Mouse (Mus musculus) hindbrain, embryonic 16.5 days (tissue): ENCODE data around the gene Grk3. TPM values are rescaled to one million over a fixed set of nuclear protein-coding genes. Genes with fewer than 3 reads are reported as not detected.

Source experiments
- ATAC-seq: fragments of 200-750 bp; cut with Nextera tagmentation; 2 replicates; pipeline ENCODE4 v1.8.0; 2017; ENCODE audit warnings: moderate TSS enrichment, moderate library complexity
- H3K27ac ChIP-seq: fragments of 300-500 bp; sonication (generic); 2 replicates; pipeline ENCODE4 v1.5.1; 2014; ENCODE audit warnings: low read depth, mild to moderate bottlenecking, control low read depth, low read length, moderate library complexity
- H3K27me3 ChIP-seq: fragments of 300-500 bp; sonication (generic); replicated peaks from 2 replicates; pipeline ENCODE4 v1.6.1; 2014; ENCODE audit warnings: low read length; ENCODE audit not compliant: control insufficient read depth, insufficient read depth
- H3K36me3 ChIP-seq: fragments of 300-500 bp; sonication (generic); 2 replicates; pipeline ENCODE4 v1.6.1; 2014; ENCODE audit warnings: mild to moderate bottlenecking, low read length, moderate library complexity, mixed read lengths; ENCODE audit not compliant: control insufficient read depth, insufficient read depth
- H3K4me1 ChIP-seq: fragments of 300-500 bp; sonication (generic); 2 replicates; pipeline ENCODE4 v1.6.1; 2014; ENCODE audit warnings: low read depth, low read length; ENCODE audit not compliant: control insufficient read depth, insufficient read depth
- H3K4me2 ChIP-seq: fragments of 300-500 bp; sonication (generic); 2 replicates; pipeline ENCODE4 v1.6.1; 2014; ENCODE audit warnings: mild to moderate bottlenecking, low read length, control low read depth, moderate library complexity
- H3K4me3 ChIP-seq: fragments of 300-500 bp; sonication (generic); 2 replicates; pipeline ENCODE4 v1.5.1; 2014; ENCODE audit warnings: mild to moderate bottlenecking, low read length, control low read depth, moderate library complexity
- H3K9ac ChIP-seq: fragments of 300-500 bp; sonication (generic); 2 replicates; pipeline ENCODE4 v1.6.1; 2014; ENCODE audit warnings: low read depth, mild to moderate bottlenecking, control low read depth, low read length, moderate library complexity
- H3K9me3 ChIP-seq: fragments of 300-500 bp; sonication (generic); 2 replicates; pipeline ENCODE4 v1.6.1; 2014; ENCODE audit warnings: mild to moderate bottlenecking, low read length, moderate library complexity; ENCODE audit not compliant: control insufficient read depth
- WGBS: fragments of 180-500 bp; shearing (Covaris S2); extraction: QIAGEN DNeasy Blood & Tissue Kit; methylation state at CpG from one replicate; pipeline ENCODE4 v1.1.7; 2014; 5-methylcytosine and 5-hydroxymethylcytosine counted together
- polyA plus RNA-seq: library from polyadenylated mRNA; unstranded; fragments of >200 nt; fragmentation: Nextera tagmentation; extraction: Ambion mirVana; gene quantifications from 2 replicates; pipeline ENCODE4 v1.2.1, GENCODE M21; 2015

The Grk3 gene
- polyA plus RNA-seq, 1 experiment from 2014 or later, result 30.8 TPM

- Histone ChIP-seq H3K27me3 (no peaks in the 10 kb centered on the region), H3K27ac (no peak overlapping the region), H3K36me3 (no peaks in the 10 kb centered on the region), H3K4me2 (no peak overlapping the region), H3K9ac (no peak overlapping the region), H3K4me3 (no peak overlapping the region), H3K9me3 (no peaks in the 10 kb centered on the region), H3K4me1 (no peaks in the 10 kb centered on the region)
- no peak for ATAC-seq
- WGBS, result 36% methylated on average over 4 of the region's 4 CpGs
Observed at GRCm38 (mm10) chr5:112876846-112877390, 138.7 kb downstream of the Grk3 start.

GRCm38 (mm10) chr5:112872999-112873398 lies 142.6 kb downstream of the Grk3 start:
- 81% methylated on average over 6 of the region's 6 CpGs for WGBS
- no peaks in the 10 kb centered on the region for H3K36me3 ChIP-seq
- H3K4me1 ChIP-seq, result no peaks in the 10 kb centered on the region
- H3K9ac ChIP-seq, result no peak overlapping the region
- no peak for ATAC-seq
- H3K9me3 ChIP-seq, result no peaks in the 10 kb centered on the region
- no peak overlapping the region for H3K4me3 ChIP-seq
- H3K27ac ChIP-seq, result no peak overlapping the region
- no peak overlapping the region for H3K4me2 ChIP-seq
- no peaks in the 10 kb centered on the region; the same call in 1 of the 2 replicates for H3K27me3 ChIP-seq

GRCm38 (mm10) chr5:112870729-112871128 lies 144.9 kb downstream of the Grk3 start:
- 21% methylated on average over 9 of the region's 9 CpGs for WGBS
- no peaks in the 10 kb centered on the region for H3K4me1 ChIP-seq
- ATAC-seq, result peak; percentile 64

GRCm38 (mm10) chr5:112868620-112869019 lies 147.0 kb downstream of the Grk3 start:
- ATAC-seq, result no peak
- Histone ChIP-seq H3K27me3 (peaks cover 2% of the 10 kb centered on the region), H3K4me1 (no peaks in the 10 kb centered on the region), H3K4me2 (no peak overlapping the region), H3K9me3 (no peaks in the 10 kb centered on the region), H3K27ac (no peak overlapping the region), H3K9ac (no peak overlapping the region), H3K4me3 (no peak overlapping the region), H3K36me3 (no peaks in the 10 kb centered on the region)
- 76% methylated on average over 5 of the region's 5 CpGs for WGBS

More at GRCm38 (mm10) chr5:112870729-112871128, 144.9 kb downstream of the Grk3 start:
- no peak overlapping the region for H3K27ac ChIP-seq
- H3K4me2 ChIP-seq, result no peak overlapping the region
- H3K36me3 ChIP-seq, result no peaks in the 10 kb centered on the region
- H3K27me3 ChIP-seq, result peaks cover under 1% of the 10 kb centered on the region
- H3K4me3 ChIP-seq, result no peak overlapping the region
- H3K9ac ChIP-seq, result no peak overlapping the region
- H3K9me3 ChIP-seq, result no peaks in the 10 kb centered on the region

GRCm38 (mm10) chr5:112864719-112865367 lies 150.7 kb downstream of the Grk3 start:
- ATAC-seq, result no peak; the same call in 1 of the 2 replicates

More at GRCm38 (mm10) chr5:112864719-112865367, 150.7 kb downstream of the Grk3 start:
- H3K27ac ChIP-seq, result no peak overlapping the region
- no peak overlapping the region for H3K4me3 ChIP-seq
- no peak overlapping the region for H3K4me2 ChIP-seq
- H3K36me3 ChIP-seq, result no peaks in the 10 kb centered on the region
- WGBS, result 50% methylated on average over 4 of the region's 4 CpGs
- peaks cover 2% of the 10 kb centered on the region for H3K27me3 ChIP-seq
- H3K9ac ChIP-seq, result no peak overlapping the region
- no peaks in the 10 kb centered on the region for H3K4me1 ChIP-seq
- no peaks in the 10 kb centered on the region for H3K9me3 ChIP-seq

Other genes with a start within 250 kb of the Grk3 start
- 1.2 TPM in 2 replicates for gene Myo18b, start 119.4 kb downstream of the Grk3 start, polyA plus RNA-seq
- not detected in 2 replicates for gene Crybb2, start 54.3 kb upstream of the Grk3 start, polyA plus RNA-seq
- 0.86 and 1.8 TPM in 2 replicates for gene Crybb3, start 65.8 kb upstream of the Grk3 start, polyA plus RNA-seq
- 4.3 and 4.8 TPM in 2 replicates for gene 2900026A02Rik, start 205.4 kb upstream of the Grk3 start, polyA plus RNA-seq
- gene Tmem211, start 211.1 kb upstream of the Grk3 start, polyA plus RNA-seq, result not detected in 2 replicates